Mouse (Mus musculus) cortical plate, adult 2 months (tissue): ENCODE measurements at regions not wholly inside any gene's neighbourhood (a gene's known extent, or its start where the extent isn't known, plus 50 kb on each side); places are given as distances from the start of the nearest gene placed in this dataset.

ENCODE experiments used
- CTCF ChIP-seq: fragments of 200-500 bp; IDR thresholded peaks from 2 replicates; pipeline ENCODE4 v1.5.1; 2011; ENCODE audit warnings: mild to moderate bottlenecking, control low read depth, low read length; ENCODE audit not compliant: insufficient read depth; ENCODE audit errors: extremely low read depth
- POLR2A ChIP-seq: fragments of 200-500 bp; IDR thresholded peaks from 2 replicates; pipeline ENCODE4 v1.6.1; 2011; ENCODE audit warnings: mild to moderate bottlenecking, low read length, control low read depth; ENCODE audit not compliant: insufficient read depth; ENCODE audit errors: extremely low read depth

- TF ChIP-seq CTCF (no peak), POLR2A (no peak)
Measured at GRCm38 (mm10) chr1:154993927-154994856, 105.2 kb downstream of the Ier5 start.
